Comparison of ENCODE assay signal across 12 mouse cellular contexts in the genomic region with DNA sequence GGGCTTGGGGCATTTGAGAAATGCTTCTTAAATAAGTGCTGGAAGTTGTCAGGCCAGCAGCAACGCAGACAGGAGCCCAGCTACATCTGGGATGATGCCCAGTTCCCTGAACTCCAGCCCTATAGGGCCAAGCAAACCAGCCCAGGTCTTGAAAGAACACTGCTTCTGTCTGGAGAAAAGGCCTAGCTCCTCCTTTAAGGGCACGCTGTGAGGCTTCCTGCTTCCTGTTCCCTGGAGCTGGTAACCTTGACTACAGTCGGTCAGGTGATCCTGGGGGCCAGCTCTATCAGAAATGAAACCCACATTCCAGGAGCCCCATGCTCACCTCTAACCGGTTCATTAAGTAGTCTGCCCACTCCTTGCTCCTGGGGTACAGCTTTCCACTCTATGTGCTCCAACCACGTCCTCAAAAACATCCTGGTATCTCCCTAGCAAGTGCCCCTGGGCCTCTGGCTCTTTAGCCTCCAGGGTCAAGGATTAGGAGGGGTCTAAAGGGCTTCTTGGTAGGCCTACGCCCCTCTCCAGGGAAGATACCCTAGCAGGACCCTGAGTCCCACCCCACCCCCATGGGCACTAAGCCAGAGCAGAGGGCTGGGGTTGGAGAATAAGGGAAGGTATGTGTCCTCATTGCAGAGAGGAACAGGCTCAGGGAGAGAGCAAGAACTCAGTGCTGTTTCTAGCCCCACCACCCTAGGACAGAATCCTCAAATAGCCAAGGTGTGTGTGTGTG. TPM values are rescaled to one million over a fixed set of nuclear protein-coding genes. Genes with fewer than 3 reads are reported as not detected.
A peak's percentile ranks its signal among the peaks of the same experiment; 100 is the strongest.
DNase-seq lines count a peak whose midpoint lies in the region; ATAC-seq and TF ChIP-seq lines count a peak whose summit lies in the region.
"Had no signal": no experiment of that assay in that cellular context is flagged by ENCODE, and none has a peak within 500 bp of the region (broad histone marks: within the 10 kb centered on the region; RNA-seq: fewer than 3 reads in every experiment).

No protein-coding gene starts in this region.

- H3K36me3 ChIP-seq in heart, embryonic 16.5 days (ENCODE audit: control insufficient read depth, insufficient read depth): peaks cover 4% of the 10 kb centered on the region
- no peaks in the 10 kb centered on the region for H3K36me3 ChIP-seq in heart, embryonic 11.5 days (ENCODE audit: control insufficient read depth, insufficient read depth, low read length)
- H3K36me3 ChIP-seq in midbrain, postnatal 0 days (ENCODE audit: insufficient read depth, low read length): 0 out of 2 replicates have a peak, but pooled peaks cover 5% of the 10 kb centered on the region
- H3K36me3 ChIP-seq in midbrain, embryonic 14.5 days (ENCODE audit: control insufficient read depth, insufficient read depth, low read length): 0 out of 2 replicates have a peak, but pooled peaks cover under 1% of the 10 kb centered on the region
- H3K36me3 ChIP-seq in embryonic facial prominence, embryonic 15.5 days: peaks cover 3% of the 10 kb centered on the region; the same call in 1 of the 2 replicates
- no peaks in the 10 kb centered on the region for H3K36me3 ChIP-seq in stomach, embryonic 16.5 days (ENCODE audit: control insufficient read depth, insufficient read depth, low read length)

- no peak for ATAC-seq in heart, embryonic 16.5 days (replicated peaks; ENCODE audit: extremely low read depth, insufficient read depth, low FRiP score)
- no peak for ATAC-seq in heart, embryonic 11.5 days (replicated peaks; ENCODE audit: insufficient number of reproducible peaks, low FRiP score, low TSS enrichment)
- no peak for ATAC-seq in midbrain, postnatal 0 days (ENCODE audit: low FRiP score)
- ATAC-seq in midbrain, embryonic 14.5 days (ENCODE audit: low FRiP score, low TSS enrichment): no peak
- no peak for ATAC-seq in embryonic facial prominence, embryonic 15.5 days (ENCODE audit: insufficient number of reproducible peaks, low FRiP score, low TSS enrichment, low read depth)
- ATAC-seq in stomach, embryonic 16.5 days (ENCODE audit: insufficient read depth, low FRiP score): no peak
- ATAC-seq: Patski had no signal

- H3K9ac ChIP-seq in heart, embryonic 16.5 days (ENCODE audit: low read length): 0 out of 2 replicates have a peak overlapping the region, but pooled peaks have one; percentile 30
- H3K9ac ChIP-seq in heart, embryonic 11.5 days (ENCODE audit: low read depth, low read length): no peak overlapping the region
- no peak overlapping the region for H3K9ac ChIP-seq in midbrain, postnatal 0 days (replicated peaks; ENCODE audit: low read length, poor library complexity, severe bottlenecking)
- no peak overlapping the region for H3K9ac ChIP-seq in midbrain, embryonic 14.5 days (replicated peaks; ENCODE audit: low read length)
- H3K9ac ChIP-seq in embryonic facial prominence, embryonic 15.5 days: no peak overlapping the region
- peak overlapping the region; percentile 24 for H3K9ac ChIP-seq in stomach, embryonic 16.5 days (ENCODE audit: low read length)
- H3K9ac ChIP-seq: forebrain, embryonic 12.5 days had no signal

- no peaks in the 10 kb centered on the region for H3K9me3 ChIP-seq in heart, embryonic 16.5 days (replicated peaks; ENCODE audit: control insufficient read depth, low read length)
- no peaks in the 10 kb centered on the region for H3K9me3 ChIP-seq in heart, embryonic 11.5 days (replicated peaks; ENCODE audit: control insufficient read depth, low read length)
- no peaks in the 10 kb centered on the region for H3K9me3 ChIP-seq in midbrain, postnatal 0 days (ENCODE audit: low read length)
- H3K9me3 ChIP-seq in midbrain, embryonic 14.5 days (ENCODE audit: control insufficient read depth, low read length): no peaks in the 10 kb centered on the region
- H3K9me3 ChIP-seq in embryonic facial prominence, embryonic 15.5 days (replicated peaks): no peaks in the 10 kb centered on the region
- no peaks in the 10 kb centered on the region for H3K9me3 ChIP-seq in stomach, embryonic 16.5 days (replicated peaks; ENCODE audit: control insufficient read depth, low read length)
- H3K9me3 ChIP-seq: forebrain, embryonic 12.5 days had no signal

- H3K4me2 ChIP-seq in heart, embryonic 16.5 days (ENCODE audit: low read depth, low read length): no peak overlapping the region
- no peak overlapping the region for H3K4me2 ChIP-seq in heart, embryonic 11.5 days
- H3K4me2 ChIP-seq in midbrain, postnatal 0 days (ENCODE audit: low read depth, low read length, poor library complexity, severe bottlenecking): no peak overlapping the region
- H3K4me2 ChIP-seq in midbrain, embryonic 14.5 days (ENCODE audit: low read length): no peak overlapping the region
- H3K4me2 ChIP-seq in embryonic facial prominence, embryonic 15.5 days (replicated peaks): no peak overlapping the region
- H3K4me2 ChIP-seq in stomach, embryonic 16.5 days (ENCODE audit: low read depth, low read length): no peak overlapping the region
- H3K4me2 ChIP-seq: forebrain, embryonic 12.5 days had no signal

- no peak for TF ChIP-seq CTCF in midbrain, postnatal 0 days (IDR thresholded peaks at IDR 0.05)

- no peak for DNase-seq in midbrain, postnatal 0 days (ENCODE audit: low spot score)
- no peak for DNase-seq in midbrain, embryonic 14.5 days
- no peak for DNase-seq in c-Kit-positive CD71-positive TER-119-positive erythroid progenitor cells, embryonic 14.5 days (ENCODE audit: low spot score)
- no peak for DNase-seq in urinary bladder, postnatal 10 days (ENCODE audit: low spot score)

- no peak overlapping the region for H3K4me3 ChIP-seq in heart, embryonic 16.5 days (ENCODE audit: low read length)
- H3K4me3 ChIP-seq in heart, embryonic 11.5 days (ENCODE audit: low read depth, low read length): no peak overlapping the region
- H3K4me3 ChIP-seq in midbrain, postnatal 0 days (ENCODE audit: low read depth, low read length): no peak overlapping the region
- no peak overlapping the region for H3K4me3 ChIP-seq in midbrain, embryonic 14.5 days (replicated peaks; ENCODE audit: low read depth, low read length)
- H3K4me3 ChIP-seq in embryonic facial prominence, embryonic 15.5 days (replicated peaks): no peak overlapping the region
- H3K4me3 ChIP-seq in stomach, embryonic 16.5 days (replicated peaks; ENCODE audit: low read length): no peak overlapping the region
- H3K4me3 ChIP-seq: forebrain, embryonic 12.5 days had no signal

- H3K4me1 ChIP-seq in heart, embryonic 16.5 days (ENCODE audit: control insufficient read depth, insufficient read depth, low read length): peaks cover 10% of the 10 kb centered on the region
- peaks cover 12% of the 10 kb centered on the region for H3K4me1 ChIP-seq in heart, embryonic 11.5 days (ENCODE audit: control insufficient read depth, insufficient read depth, low read length)
- peaks cover 11% of the 10 kb centered on the region for H3K4me1 ChIP-seq in midbrain, postnatal 0 days (ENCODE audit: insufficient read depth, low read length)
- H3K4me1 ChIP-seq in midbrain, embryonic 14.5 days (ENCODE audit: control insufficient read depth, insufficient read depth, low read length): peaks cover 14% of the 10 kb centered on the region
- H3K4me1 ChIP-seq in embryonic facial prominence, embryonic 15.5 days: peaks cover 20% of the 10 kb centered on the region
- peaks cover 19% of the 10 kb centered on the region for H3K4me1 ChIP-seq in stomach, embryonic 16.5 days (ENCODE audit: control insufficient read depth, insufficient read depth, low read length)

- no peak overlapping the region for H3K27ac ChIP-seq in heart, embryonic 16.5 days (ENCODE audit: low read length)
- no peak overlapping the region for H3K27ac ChIP-seq in heart, embryonic 11.5 days (ENCODE audit: low read depth, low read length)
- peak overlapping the region; percentile 43; the same call in 1 of the 2 replicates for H3K27ac ChIP-seq in midbrain, postnatal 0 days (ENCODE audit: low read depth, low read length)
- H3K27ac ChIP-seq in midbrain, embryonic 14.5 days (replicated peaks; ENCODE audit: low read depth, low read length): no peak overlapping the region
- 0 out of 2 replicates have a peak overlapping the region, but pooled peaks have one; percentile 22 for H3K27ac ChIP-seq in embryonic facial prominence, embryonic 15.5 days (replicated peaks)
- H3K27ac ChIP-seq in stomach, embryonic 16.5 days (ENCODE audit: low read length): peak overlapping the region; percentile 4; the same call in 1 of the 2 replicates
- H3K27ac ChIP-seq: forebrain, embryonic 12.5 days had no signal

- no peaks in the 10 kb centered on the region for H3K27me3 ChIP-seq in heart, embryonic 16.5 days (ENCODE audit: control insufficient read depth, insufficient read depth, low read length)
- no peaks in the 10 kb centered on the region for H3K27me3 ChIP-seq in heart, embryonic 11.5 days (ENCODE audit: control insufficient read depth, insufficient read depth, low read length)
- H3K27me3 ChIP-seq in midbrain, postnatal 0 days (ENCODE audit: insufficient read depth, low read length): no peaks in the 10 kb centered on the region
- no peaks in the 10 kb centered on the region for H3K27me3 ChIP-seq in midbrain, embryonic 14.5 days (ENCODE audit: control insufficient read depth, insufficient read depth, low read length)
- no peaks in the 10 kb centered on the region for H3K27me3 ChIP-seq in embryonic facial prominence, embryonic 15.5 days
- H3K27me3 ChIP-seq in stomach, embryonic 16.5 days (ENCODE audit: control insufficient read depth, insufficient read depth, low read length): no peaks in the 10 kb centered on the region
- H3K27me3 ChIP-seq: forebrain, embryonic 12.5 days; Patski had no signal

- WGBS in heart, embryonic 16.5 days: 43% methylated on average over 6 of the region's 6 CpGs
- 62% methylated on average over 6 of the region's 6 CpGs for WGBS in heart, embryonic 11.5 days (ENCODE audit: insufficient replicate concordance)
- WGBS in midbrain, postnatal 0 days: 64% methylated on average over 6 of the region's 6 CpGs
- 58% methylated on average over 6 of the region's 6 CpGs for WGBS in midbrain, embryonic 14.5 days
- WGBS in embryonic facial prominence, embryonic 15.5 days: 42% methylated on average over 6 of the region's 6 CpGs
- 48% methylated on average over 6 of the region's 6 CpGs for WGBS in stomach, embryonic 16.5 days

RNA-seq across cellular contexts. Expression of a gene that starts 2.5 kb away (rescaled TPM):
- 92.1 and 97.8 TPM in 2 replicates for polyA plus RNA-seq in heart, embryonic 16.5 days (2015; fragmentation: Nextera tagmentation; extraction: Ambion mirVana)
- 66.7 and 78.7 TPM in 2 replicates for polyA plus RNA-seq in heart, embryonic 11.5 days (2014; fragmentation: Nextera tagmentation; extraction: Ambion mirVana)
- total RNA-seq in midbrain, postnatal 0 days (2014; rRNA removed): 131 and 148 TPM in 2 replicates
- 106 and 113 TPM in 2 replicates for polyA plus RNA-seq in midbrain, postnatal 0 days (2015; fragmentation: Nextera tagmentation; extraction: Ambion mirVana)
- 110 and 117 TPM in 2 replicates for polyA plus RNA-seq in midbrain, embryonic 14.5 days (2014; fragmentation: Nextera tagmentation; extraction: Ambion mirVana)
- 81.2 and 96.3 TPM in 2 replicates for polyA plus RNA-seq in embryonic facial prominence, embryonic 15.5 days (2015; fragmentation: Nextera tagmentation; extraction: Ambion mirVana)
- 76.5 and 86.0 TPM in 2 replicates for polyA plus RNA-seq in stomach, embryonic 16.5 days (2015; fragmentation: Nextera tagmentation; extraction: Ambion mirVana)

RNA-seq across cellular contexts. Expression of a gene that starts 3.5 kb away (rescaled TPM):
- polyA plus RNA-seq in heart, embryonic 16.5 days (2015; fragmentation: Nextera tagmentation; extraction: Ambion mirVana): 3.9 and 4.3 TPM in 2 replicates
- 3.4 and 3.7 TPM in 2 replicates for polyA plus RNA-seq in heart, embryonic 11.5 days (2014; fragmentation: Nextera tagmentation; extraction: Ambion mirVana)
- total RNA-seq in midbrain, postnatal 0 days (2014; rRNA removed): 2.7 and 4.4 TPM in 2 replicates
- 6.8 TPM in 2 replicates for polyA plus RNA-seq in midbrain, postnatal 0 days (2015; fragmentation: Nextera tagmentation; extraction: Ambion mirVana)
- polyA plus RNA-seq in midbrain, embryonic 14.5 days (2014; fragmentation: Nextera tagmentation; extraction: Ambion mirVana): 5.5 and 6.1 TPM in 2 replicates
- 5.6 and 7.2 TPM in 2 replicates for polyA plus RNA-seq in embryonic facial prominence, embryonic 15.5 days (2015; fragmentation: Nextera tagmentation; extraction: Ambion mirVana)
- 8.9 and 9.5 TPM in 2 replicates for polyA plus RNA-seq in stomach, embryonic 16.5 days (2015; fragmentation: Nextera tagmentation; extraction: Ambion mirVana)

RNA-seq across cellular contexts. Expression of a gene that starts 4.3 kb away (rescaled TPM):
- not detected in 2 replicates for polyA plus RNA-seq in heart, embryonic 16.5 days (2015; fragmentation: Nextera tagmentation; extraction: Ambion mirVana)
- polyA plus RNA-seq in heart, embryonic 11.5 days (2014; fragmentation: Nextera tagmentation; extraction: Ambion mirVana): not detected in 2 replicates
- total RNA-seq in midbrain, postnatal 0 days (2014; rRNA removed): not detected in 2 replicates
- not detected in 2 replicates for polyA plus RNA-seq in midbrain, postnatal 0 days (2015; fragmentation: Nextera tagmentation; extraction: Ambion mirVana)
- polyA plus RNA-seq in midbrain, embryonic 14.5 days (2014; fragmentation: Nextera tagmentation; extraction: Ambion mirVana): not detected in 2 replicates
- not detected in 2 replicates for polyA plus RNA-seq in embryonic facial prominence, embryonic 15.5 days (2015; fragmentation: Nextera tagmentation; extraction: Ambion mirVana)
- polyA plus RNA-seq in stomach, embryonic 16.5 days (2015; fragmentation: Nextera tagmentation; extraction: Ambion mirVana): not detected in 2 replicates
- polyA plus RNA-seq: forebrain, embryonic 12.5 days; limb, embryonic 14.5 days; neural tube, embryonic 11.5 days; Patski had no signal

RNA-seq across cellular contexts. Expression of a gene that starts 28.2 kb away (rescaled TPM):
- polyA plus RNA-seq in heart, embryonic 16.5 days (2015; fragmentation: Nextera tagmentation; extraction: Ambion mirVana): 192 and 202 TPM in 2 replicates
- 0.66 and 1.1 TPM in 2 replicates for polyA plus RNA-seq in heart, embryonic 11.5 days (2014; fragmentation: Nextera tagmentation; extraction: Ambion mirVana)
- total RNA-seq in midbrain, postnatal 0 days (2014; rRNA removed): 2,128 and 2,726 TPM in 2 replicates
- polyA plus RNA-seq in midbrain, postnatal 0 days (2015; fragmentation: Nextera tagmentation; extraction: Ambion mirVana): 2,827 and 3,075 TPM in 2 replicates
- polyA plus RNA-seq in midbrain, embryonic 14.5 days (2014; fragmentation: Nextera tagmentation; extraction: Ambion mirVana): 3.7 and 71.9 TPM in 2 replicates
- polyA plus RNA-seq in embryonic facial prominence, embryonic 15.5 days (2015; fragmentation: Nextera tagmentation; extraction: Ambion mirVana): 18.7 and 20.8 TPM in 2 replicates
- 6.1 and 6.7 TPM in 2 replicates for polyA plus RNA-seq in stomach, embryonic 16.5 days (2015; fragmentation: Nextera tagmentation; extraction: Ambion mirVana)
- polyA plus RNA-seq: neural tube, embryonic 11.5 days had no signal

RNA-seq across cellular contexts. Expression of a gene that starts 37.1 kb away (rescaled TPM):
- polyA plus RNA-seq in heart, embryonic 16.5 days (2015; fragmentation: Nextera tagmentation; extraction: Ambion mirVana): 37.6 and 40.4 TPM in 2 replicates
- 16.5 and 20.0 TPM in 2 replicates for polyA plus RNA-seq in heart, embryonic 11.5 days (2014; fragmentation: Nextera tagmentation; extraction: Ambion mirVana)
- total RNA-seq in midbrain, postnatal 0 days (2014; rRNA removed): 163 and 195 TPM in 2 replicates
- 151 and 165 TPM in 2 replicates for polyA plus RNA-seq in midbrain, postnatal 0 days (2015; fragmentation: Nextera tagmentation; extraction: Ambion mirVana)
- polyA plus RNA-seq in midbrain, embryonic 14.5 days (2014; fragmentation: Nextera tagmentation; extraction: Ambion mirVana): 95.4 and 126 TPM in 2 replicates
- polyA plus RNA-seq in embryonic facial prominence, embryonic 15.5 days (2015; fragmentation: Nextera tagmentation; extraction: Ambion mirVana): 48.7 and 49.1 TPM in 2 replicates
- 44.1 and 49.4 TPM in 2 replicates for polyA plus RNA-seq in stomach, embryonic 16.5 days (2015; fragmentation: Nextera tagmentation; extraction: Ambion mirVana)

Comparison
In these comparisons a context has a peak if more than half of its experiments do, and no peak if none do; other contexts are left out.
1. H3K27ac ChIP-seq: peak in midbrain, postnatal 0 days (single experiment), embryonic facial prominence, embryonic 15.5 days (single experiment) and stomach, embryonic 16.5 days (single experiment); none in heart, embryonic 16.5 days (single experiment), heart, embryonic 11.5 days (single experiment) and midbrain, embryonic 14.5 days (single experiment).
2. H3K9ac ChIP-seq: peak in heart, embryonic 16.5 days (single experiment) and stomach, embryonic 16.5 days (single experiment); none in heart, embryonic 11.5 days (single experiment), midbrain, postnatal 0 days (single experiment), midbrain, embryonic 14.5 days (single experiment) and embryonic facial prominence, embryonic 15.5 days (single experiment).